Mouse (Mus musculus): ENCODE results near the gene Pde4a. TPM values are rescaled to one million over a fixed set of nuclear protein-coding genes. Genes with fewer than 3 reads are reported as not detected.

Gene Pde4a
- 17.5 and 18.9 TPM in 2 replicates for polyA plus RNA-seq (2015; fragmentation: Nextera tagmentation; extraction: Ambion mirVana)

- WGBS: under 1% methylated on average over 83 of the region's 86 CpGs
- H3K27me3 ChIP-seq: peaks cover 66% of the 10 kb centered on the region
Measured at GRCm38 (mm10) chr9:21165041-21165951, at the start of gene Pde4a. Gene Pde4a, plus strand, starts transcription at chr9:21165714.

GRCm38 (mm10) chr9:21117073-21117472 is 48.4 kb upstream of the Pde4a start:
- Histone ChIP-seq H3K27me3 (no peaks in the 10 kb centered on the region), H3K4me1 (replicated peaks) (no peaks in the 10 kb centered on the region), H3K9ac (no peak overlapping the region), H3K4me2 (no peak overlapping the region), H3K27ac (replicated peaks) (no peak overlapping the region), H3K9me3 (no peaks in the 10 kb centered on the region), H3K4me3 (no peak overlapping the region), H3K36me3 (peaks cover 30% of the 10 kb centered on the region)
- no peak for ATAC-seq (ENCODE audit: low read depth)
- 67% methylated on average over 6 of the region's 6 CpGs for WGBS

More at GRCm38 (mm10) chr9:21165041-21165951, at the start of gene Pde4a:
- Histone ChIP-seq H3K36me3 (no peaks in the 10 kb centered on the region), H3K4me3 (peak within 1 kb of the TSS; percentile 45), H3K4me1 (replicated peaks) (peaks cover 57% of the 10 kb centered on the region), H3K4me2 (peak within 1 kb of the TSS; percentile 67), H3K9me3 (no peaks in the 10 kb centered on the region), H3K27ac (replicated peaks) (no peak within 1 kb of the TSS), H3K9ac (peak within 1 kb of the TSS; percentile 70)
- ATAC-seq (ENCODE audit: low read depth): no peak; the same call in 1 of the 2 replicates

- Histone ChIP-seq H3K4me3 (no peak overlapping the region), H3K4me2 (no peak overlapping the region), H3K36me3 (peaks cover 67% of the 10 kb centered on the region), H3K4me1 (replicated peaks) (no peaks in the 10 kb centered on the region), H3K9me3 (no peaks in the 10 kb centered on the region), H3K9ac (no peak overlapping the region), H3K27me3 (no peaks in the 10 kb centered on the region), H3K27ac (replicated peaks) (no peak overlapping the region)
- WGBS: 82% methylated on average over 16 of the region's 16 CpGs
- ATAC-seq (ENCODE audit: low read depth): no peak
Measured at GRCm38 (mm10) chr9:21121483-21121882, 44.0 kb upstream of the Pde4a start.

GRCm38 (mm10) chr9:21124837-21125236 is 40.7 kb upstream of the Pde4a start:
- 87% methylated on average over 5 of the region's 5 CpGs for WGBS
- no peak for ATAC-seq (ENCODE audit: low read depth)
- Histone ChIP-seq H3K4me3 (no peak overlapping the region), H3K27ac (replicated peaks) (no peak overlapping the region), H3K9ac (no peak overlapping the region), H3K9me3 (no peaks in the 10 kb centered on the region), H3K36me3 (peaks cover 83% of the 10 kb centered on the region), H3K27me3 (no peaks in the 10 kb centered on the region), H3K4me2 (no peak overlapping the region), H3K4me1 (replicated peaks) (no peaks in the 10 kb centered on the region)

- no peaks in the 10 kb centered on the region for H3K9me3 ChIP-seq
- H3K4me1 ChIP-seq (replicated peaks): peaks cover 6% of the 10 kb centered on the region
- peaks cover 75% of the 10 kb centered on the region for H3K36me3 ChIP-seq
- H3K9ac ChIP-seq: no peak overlapping the region
- no peak overlapping the region for H3K4me3 ChIP-seq
- WGBS: 88% methylated on average over 9 of the region's 9 CpGs
- ATAC-seq (ENCODE audit: low read depth): no peak
- H3K27me3 ChIP-seq: no peaks in the 10 kb centered on the region
- H3K4me2 ChIP-seq: no peak overlapping the region
- no peak overlapping the region for H3K27ac ChIP-seq (replicated peaks)
Measured at GRCm38 (mm10) chr9:21125502-21126258, 39.8 kb upstream of the Pde4a start.

GRCm38 (mm10) chr9:21126259-21126627 is 39.3 kb upstream of the Pde4a start:
- 93% methylated on average over 2 of the region's 2 CpGs for WGBS
- H3K4me2 ChIP-seq: no peak overlapping the region
- H3K4me1 ChIP-seq (replicated peaks): peaks cover 7% of the 10 kb centered on the region
- peaks cover 69% of the 10 kb centered on the region for H3K36me3 ChIP-seq
- ATAC-seq (ENCODE audit: low read depth): no peak
- no peak overlapping the region for H3K27ac ChIP-seq (replicated peaks)
- no peaks in the 10 kb centered on the region for H3K27me3 ChIP-seq
- H3K4me3 ChIP-seq: no peak overlapping the region
- H3K9ac ChIP-seq: no peak overlapping the region
- no peaks in the 10 kb centered on the region for H3K9me3 ChIP-seq

- H3K9me3 ChIP-seq: no peaks in the 10 kb centered on the region
- H3K4me2 ChIP-seq: peak within 1 kb of the TSS; percentile 76
- no peaks in the 10 kb centered on the region for H3K27me3 ChIP-seq
- ATAC-seq (ENCODE audit: low read depth): peak; percentile 98
- H3K4me1 ChIP-seq (replicated peaks): peaks cover 7% of the 10 kb centered on the region
- H3K4me3 ChIP-seq: peak within 1 kb of the TSS; percentile 66
- H3K36me3 ChIP-seq: peaks cover 20% of the 10 kb centered on the region
- H3K9ac ChIP-seq: peak within 1 kb of the TSS; percentile 79
- 7% methylated on average over 37 of the region's 37 CpGs for WGBS
- H3K27ac ChIP-seq (replicated peaks): peak within 1 kb of the TSS; percentile 67
Measured at GRCm38 (mm10) chr9:21131059-21131956, 34.2 kb upstream of the Pde4a start, which contains the start of gene Tyk2. Gene Tyk2, minus strand, starts transcription at chr9:21131243.

- 88% methylated on average over 12 of the region's 12 CpGs for WGBS
- ATAC-seq (ENCODE audit: low read depth): no peak
- Histone ChIP-seq H3K9ac (no peak overlapping the region), H3K27ac (replicated peaks) (no peak overlapping the region), H3K9me3 (no peaks in the 10 kb centered on the region), H3K27me3 (no peaks in the 10 kb centered on the region), H3K4me3 (no peak overlapping the region), H3K4me1 (replicated peaks) (peaks cover 7% of the 10 kb centered on the region), H3K4me2 (no peak overlapping the region), H3K36me3 (peaks cover 10% of the 10 kb centered on the region; the same call in 1 of the 2 replicates)
Measured at GRCm38 (mm10) chr9:21132102-21132775, 33.3 kb upstream of the Pde4a start.

- no peak overlapping the region for H3K4me3 ChIP-seq
- H3K27ac ChIP-seq (replicated peaks): no peak overlapping the region
- H3K4me2 ChIP-seq: no peak overlapping the region
- H3K4me1 ChIP-seq (replicated peaks): peaks cover 7% of the 10 kb centered on the region
- peaks cover 11% of the 10 kb centered on the region for H3K36me3 ChIP-seq
- H3K9ac ChIP-seq: no peak overlapping the region
- WGBS: 85% methylated on average over 9 of the region's 9 CpGs
- H3K27me3 ChIP-seq: no peaks in the 10 kb centered on the region
- ATAC-seq (ENCODE audit: low read depth): no peak
- H3K9me3 ChIP-seq: no peaks in the 10 kb centered on the region
Measured at GRCm38 (mm10) chr9:21133064-21133707, 32.3 kb upstream of the Pde4a start.

- ATAC-seq (ENCODE audit: low read depth): no peak
- H3K27ac ChIP-seq (replicated peaks): no peak overlapping the region
- H3K9ac ChIP-seq: no peak overlapping the region
- peaks cover 7% of the 10 kb centered on the region for H3K4me1 ChIP-seq (replicated peaks)
- peaks cover 24% of the 10 kb centered on the region for H3K36me3 ChIP-seq
- 76% methylated on average over 9 of the region's 9 CpGs for WGBS
- H3K9me3 ChIP-seq: no peaks in the 10 kb centered on the region
- no peaks in the 10 kb centered on the region for H3K27me3 ChIP-seq
- no peak overlapping the region for H3K4me2 ChIP-seq
- H3K4me3 ChIP-seq: no peak overlapping the region
Measured at GRCm38 (mm10) chr9:21134595-21135328, 30.8 kb upstream of the Pde4a start.

Data from neural tube, embryonic 13.5 days (tissue).